Mouse (Mus musculus) C2C12 (cell line): ENCODE measurements around the gene AY358078.
"Not testable (repeated sequence)": the region's sequence is repeated elsewhere in the genome, so short reads cannot be mapped to it uniquely, and the experiment has no call there.

ENCODE experiments used
- CEBPB ChIP-seq: IDR thresholded peaks from one replicate; pipeline ENCODE4 v1.6.1; 2011; ENCODE audit warnings: low read depth, mild to moderate bottlenecking, control low read depth, moderate library complexity
- CTCF ChIP-seq: IDR thresholded peaks from one replicate; pipeline ENCODE4 v1.5.1; 2011; ENCODE audit not compliant: control insufficient read depth, insufficient read depth, insufficient read length
- MAX ChIP-seq: IDR thresholded peaks from one replicate; pipeline ENCODE4 v1.6.1; 2011; ENCODE audit warnings: mild to moderate bottlenecking, control low read depth
- MYOD1 ChIP-seq: IDR thresholded peaks from one replicate; pipeline ENCODE4 v1.6.1; 2011; ENCODE audit warnings: low read depth; ENCODE audit not compliant: control insufficient read depth, insufficient read length
- MYOG ChIP-seq: IDR thresholded peaks from one replicate; pipeline ENCODE4 v1.6.1; 2011; ENCODE audit not compliant: control insufficient read depth, insufficient read length; ENCODE audit errors: extremely low read depth
- USF1 ChIP-seq: IDR thresholded peaks from one replicate; pipeline ENCODE4 v1.6.1; 2011; ENCODE audit warnings: low read depth, mild to moderate bottlenecking, control low read depth, moderate library complexity

- not testable (repeated sequence) for TF ChIP-seq CEBPB, CTCF, USF1, MYOD1, MYOG, MAX
Measured at GRCm38 (mm10) chr14:51771378-51771777, 28.5 kb upstream of the AY358078 start.
